Mouse (Mus musculus) stomach, postnatal 0 days (tissue): ENCODE data around the gene Xylt2. TPM values are rescaled to one million over a fixed set of nuclear protein-coding genes. Genes with fewer than 3 reads are reported as not detected.
A peak's percentile ranks its signal among the peaks of the same experiment; 100 is the strongest.

Source experiments
- ATAC-seq: fragments of 200-750 bp; cut with Nextera tagmentation; 2 replicates; pipeline ENCODE4 v1.8.0; 2017; ENCODE audit not compliant: low FRiP score, low TSS enrichment
- DNase-seq: peaks from one replicate; pipeline ENCODE4 v3.0.0-alpha.2; 2016; ENCODE audit warnings: low spot score
- H3K27ac ChIP-seq: fragments of 300-500 bp; sonication (generic); replicated peaks from 2 replicates; pipeline ENCODE4 v1.5.1; 2014; ENCODE audit warnings: mild to moderate bottlenecking, control low read depth
- H3K27me3 ChIP-seq: fragments of 300-500 bp; sonication (generic); 2 replicates; pipeline ENCODE4 v1.6.1; 2014; ENCODE audit warnings: low read length; ENCODE audit not compliant: control insufficient read depth, insufficient read depth
- H3K36me3 ChIP-seq: fragments of 300-500 bp; sonication (generic); 2 replicates; pipeline ENCODE4 v1.6.1; 2014; ENCODE audit warnings: low read length, mixed read lengths; ENCODE audit not compliant: control insufficient read depth, insufficient read depth
- H3K4me1 ChIP-seq: fragments of 300-500 bp; sonication (generic); replicated peaks from 2 replicates; pipeline ENCODE4 v1.6.1; 2014; ENCODE audit warnings: antibody characterized with exemption; ENCODE audit not compliant: control insufficient read depth, insufficient read depth
- H3K4me2 ChIP-seq: fragments of 300-500 bp; sonication (generic); replicated peaks from 2 replicates; pipeline ENCODE4 v1.6.1; 2014; ENCODE audit warnings: low read depth, mild to moderate bottlenecking, control low read depth, moderate library complexity
- H3K4me3 ChIP-seq: fragments of 300-500 bp; sonication (generic); 2 replicates; pipeline ENCODE4 v1.5.1; 2014; ENCODE audit warnings: low read depth, low read length, control low read depth
- H3K9ac ChIP-seq: fragments of 300-500 bp; sonication (generic); 2 replicates; pipeline ENCODE4 v1.6.1; 2014; ENCODE audit warnings: mild to moderate bottlenecking, low read length, control low read depth, mixed read lengths
- H3K9me3 ChIP-seq: fragments of 300-500 bp; sonication (generic); 2 replicates; pipeline ENCODE4 v1.6.1; 2016; ENCODE audit warnings: low read length; ENCODE audit not compliant: control insufficient read depth
- CTCF ChIP-seq: IDR thresholded peaks from 2 replicates; pipeline ENCODE4 v1.5.1; 2016; ENCODE audit warnings: antibody characterized with exemption, low read depth, mild to moderate bottlenecking, moderate library complexity
- EP300 ChIP-seq: optimal IDR thresholded peaks from 2 replicates; pipeline ENCODE3; 2016; ENCODE audit warnings: antibody characterized with exemption
- WGBS: fragments of 180-500 bp; shearing (Covaris S2); extraction: QIAGEN DNeasy Blood & Tissue Kit; methylation state at CpG from one replicate; pipeline ENCODE4 v1.1.7; 2014; 5-methylcytosine and 5-hydroxymethylcytosine counted together
- polyA plus RNA-seq: library from polyadenylated mRNA; unstranded; fragments of >200 nt; fragmentation: Nextera tagmentation; extraction: Ambion mirVana; gene quantifications from 2 replicates; pipeline ENCODE4 v1.2.1, GENCODE M21; 2015

Gene Xylt2
- polyA plus RNA-seq, 1 experiment from 2014 or later = 8.4 TPM

GRCm38 (mm10) chr11:94630199-94631011 is 46.9 kb downstream of the Xylt2 start:
- whole genome bisulfite sequencing = 5% methylated on average over 26 of the region's 26 CpGs
- H3K4me2 ChIP-seq = peak overlapping the region; percentile 95
- no peaks in the 10 kb centered on the region for H3K4me1 ChIP-seq
- H3K27me3 ChIP-seq = no peaks in the 10 kb centered on the region
- H3K4me3 ChIP-seq = peak overlapping the region; percentile 94
- H3K36me3 ChIP-seq = peaks cover 23% of the 10 kb centered on the region
- peak overlapping the region; percentile 88 for H3K27ac ChIP-seq
- no peaks in the 10 kb centered on the region for H3K9me3 ChIP-seq
- TF ChIP-seq CTCF = no peak
- ATAC-seq (peak; percentile 33; the same call in 1 of the 2 replicates), DNase-seq (peak; percentile 64)
- peak overlapping the region; percentile 86 for H3K9ac ChIP-seq

DNA sequence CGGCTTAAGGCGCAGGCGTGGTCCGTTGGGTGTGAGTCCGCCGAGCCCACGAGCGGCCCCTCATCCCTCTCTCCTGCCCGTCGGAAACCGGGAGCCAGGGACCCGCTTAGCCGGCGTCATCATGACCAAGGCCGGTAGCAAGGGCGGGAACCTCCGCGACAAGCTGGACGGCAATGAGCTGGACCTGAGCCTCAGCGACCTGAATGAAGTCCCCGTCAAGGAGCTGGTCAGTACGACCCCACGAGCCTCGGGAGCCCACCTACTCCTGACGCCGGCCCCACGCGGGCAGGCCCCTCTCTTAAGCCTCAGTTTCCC is 47.5 kb downstream of the Xylt2 start:
- no peak for DNase-seq
- ATAC-seq = peak; percentile 66
- Histone ChIP-seq H3K9me3 (no peaks in the 10 kb centered on the region), H3K27ac (peak overlapping the region; percentile 88), H3K4me1 (no peaks in the 10 kb centered on the region), H3K9ac (peak overlapping the region; percentile 86), H3K4me3 (peak overlapping the region; percentile 94), H3K36me3 (peaks cover 18% of the 10 kb centered on the region), H3K27me3 (no peaks in the 10 kb centered on the region), H3K4me2 (peak overlapping the region; percentile 95)
- no peak for TF ChIP-seq EP300
- under 1% methylated on average over 27 of the region's 28 CpGs for WGBS

GRCm38 (mm10) chr11:94629199-94629883 is 48.0 kb downstream of the Xylt2 start, which contains the start of gene Lrrc59:
Gene Lrrc59 (plus strand): TSS chr11:94629767.
- H3K27ac ChIP-seq = peak within 1 kb of the TSS; percentile 88
- no peaks in the 10 kb centered on the region for H3K4me1 ChIP-seq
- peak within 1 kb of the TSS; percentile 95 for H3K4me2 ChIP-seq
- no peaks in the 10 kb centered on the region for H3K27me3 ChIP-seq
- 5% methylated on average over 30 of the region's 41 CpGs for WGBS
- no peak for TF ChIP-seq EP300
- TF ChIP-seq CTCF = peak; percentile 97
- H3K4me3 ChIP-seq = peak within 1 kb of the TSS; percentile 94
- DNase-seq (peak; percentile 97), ATAC-seq (peak; percentile 96)
- H3K36me3 ChIP-seq = peaks cover 13% of the 10 kb centered on the region
- H3K9ac ChIP-seq = peak within 1 kb of the TSS; percentile 86
- no peaks in the 10 kb centered on the region for H3K9me3 ChIP-seq

DNA sequence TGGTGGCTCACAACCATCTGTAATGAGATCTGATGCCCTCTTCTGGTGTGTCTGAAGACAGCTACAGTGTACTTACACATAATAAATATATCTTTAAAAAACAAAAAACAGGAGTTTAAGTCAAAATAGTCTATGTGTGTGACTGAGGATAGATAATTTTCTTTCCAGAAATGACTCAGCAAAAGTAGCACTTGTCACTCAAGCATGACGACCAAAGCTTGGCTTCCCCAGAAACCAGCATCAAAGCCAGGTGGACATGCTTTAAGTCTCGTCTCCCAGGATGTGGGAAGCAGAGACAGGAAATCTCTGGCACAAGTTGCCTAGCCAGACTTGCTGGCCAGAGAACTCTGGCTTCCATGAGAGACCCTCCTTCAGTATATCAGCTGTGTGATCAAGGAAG is 55.2 kb downstream of the Xylt2 start:
- no peaks in the 10 kb centered on the region for H3K27me3 ChIP-seq
- no peaks in the 10 kb centered on the region for H3K36me3 ChIP-seq
- H3K4me1 ChIP-seq = no peaks in the 10 kb centered on the region

DNA sequence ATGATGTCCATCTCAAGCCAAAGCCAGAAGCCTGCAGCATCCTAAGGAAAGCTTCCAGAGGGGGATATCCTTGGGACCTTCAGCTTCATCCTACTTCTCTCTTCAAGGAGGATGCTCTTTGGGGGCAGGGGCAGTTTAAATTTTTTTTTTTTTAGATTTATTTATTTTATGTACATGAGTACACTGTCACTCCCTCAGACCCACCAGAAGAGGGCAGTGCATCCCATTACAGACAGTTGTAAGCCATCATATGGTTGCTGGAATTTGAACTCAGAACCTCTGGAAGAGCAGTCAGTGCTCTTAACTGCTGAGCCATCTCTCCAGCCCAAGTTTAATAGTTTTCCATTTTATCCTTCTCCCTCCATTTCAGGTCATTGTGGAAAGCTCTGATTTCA is 55.9 kb downstream of the Xylt2 start:
- H3K27me3 ChIP-seq = no peaks in the 10 kb centered on the region
- ATAC-seq (no peak), DNase-seq (no peak)
- no peaks in the 10 kb centered on the region for H3K9me3 ChIP-seq
- TF ChIP-seq EP300 = no peak
- TF ChIP-seq CTCF = peak; percentile 42; the same call in 1 of the 2 replicates
- H3K4me1 ChIP-seq = no peaks in the 10 kb centered on the region
- no peak overlapping the region for H3K9ac ChIP-seq
- H3K4me2 ChIP-seq = no peak overlapping the region
- H3K27ac ChIP-seq = no peak overlapping the region
- no peak overlapping the region for H3K4me3 ChIP-seq
- H3K36me3 ChIP-seq = no peaks in the 10 kb centered on the region

More for the DNA sequence above, 55.2 kb downstream of the Xylt2 start:
- Histone ChIP-seq H3K4me3 (no peak overlapping the region), H3K27ac (no peak overlapping the region), H3K9ac (no peak overlapping the region), H3K4me2 (no peak overlapping the region), H3K9me3 (no peaks in the 10 kb centered on the region)
- ATAC-seq (no peak), DNase-seq (no peak)
- 78% methylated on average over 2 of the region's 2 CpGs for WGBS
- no peak for TF ChIP-seq EP300
- TF ChIP-seq CTCF = no peak
